Mouse (Mus musculus) CH12.LX (cell line): ENCODE measurements around the gene Anks1.

Experiments
- BHLHE40 ChIP-seq: IDR thresholded peaks from 2 replicates; pipeline ENCODE4 v1.6.1; 2011; ENCODE audit warnings: mild to moderate bottlenecking, low read depth, low read length, improper control_type of control experiment
- CTCF ChIP-seq, 2 experiments: IDR thresholded peaks in 1 of 2; conservative IDR thresholded peaks in 1 of 2; 2 replicates each; pipeline ENCODE4 v1.5.1; 2011 to 2012; ENCODE audit warnings: low read depth in 2 of 2, low read length in 2 of 2, improper control_type of control experiment in 1 of 2, inconsistent platforms in 1 of 2, mild to moderate bottlenecking in 1 of 2, moderate library complexity in 1 of 2
- ETS1 ChIP-seq: conservative IDR thresholded peaks from 2 replicates; pipeline ENCODE4 v1.6.1; 2012; ENCODE audit warnings: low read depth, mild to moderate bottlenecking, inconsistent platforms, low read length, improper control_type of control experiment, moderate library complexity
- HCFC1 ChIP-seq: IDR thresholded peaks from 2 replicates; pipeline ENCODE4 v1.6.1; 2012; ENCODE audit warnings: low read depth, mild to moderate bottlenecking, inconsistent platforms, low read length, improper control_type of control experiment
- NELFE ChIP-seq: IDR thresholded peaks from 2 replicates; pipeline ENCODE4 v1.6.1; 2011; ENCODE audit warnings: low read depth, low read length, improper control_type of control experiment
- POLR2A ChIP-seq: IDR thresholded peaks from 2 replicates; pipeline ENCODE4 v1.6.1; 2011; ENCODE audit warnings: low read depth, mild to moderate bottlenecking, improper control_type of control experiment, low read length
- RAD21 ChIP-seq: IDR thresholded peaks from 2 replicates; pipeline ENCODE4 v1.6.1; 2011; ENCODE audit warnings: low read depth, mild to moderate bottlenecking, low read length, improper control_type of control experiment, moderate library complexity
- RCOR1 ChIP-seq: conservative IDR thresholded peaks from 2 replicates; pipeline ENCODE4 v1.6.1; 2012; ENCODE audit warnings: low read depth, mild to moderate bottlenecking, inconsistent platforms, low read length, improper control_type of control experiment
- ZKSCAN1 ChIP-seq: IDR thresholded peaks from 2 replicates; pipeline ENCODE4 v1.6.1; 2012; ENCODE audit warnings: low read depth, inconsistent platforms, low read length, improper control_type of control experiment, borderline replicate concordance
- ZMIZ1 ChIP-seq: IDR thresholded peaks from 2 replicates; pipeline ENCODE4 v1.6.1; 2012; ENCODE audit warnings: low read depth, mild to moderate bottlenecking, inconsistent platforms, low read length, improper control_type of control experiment

DNA sequence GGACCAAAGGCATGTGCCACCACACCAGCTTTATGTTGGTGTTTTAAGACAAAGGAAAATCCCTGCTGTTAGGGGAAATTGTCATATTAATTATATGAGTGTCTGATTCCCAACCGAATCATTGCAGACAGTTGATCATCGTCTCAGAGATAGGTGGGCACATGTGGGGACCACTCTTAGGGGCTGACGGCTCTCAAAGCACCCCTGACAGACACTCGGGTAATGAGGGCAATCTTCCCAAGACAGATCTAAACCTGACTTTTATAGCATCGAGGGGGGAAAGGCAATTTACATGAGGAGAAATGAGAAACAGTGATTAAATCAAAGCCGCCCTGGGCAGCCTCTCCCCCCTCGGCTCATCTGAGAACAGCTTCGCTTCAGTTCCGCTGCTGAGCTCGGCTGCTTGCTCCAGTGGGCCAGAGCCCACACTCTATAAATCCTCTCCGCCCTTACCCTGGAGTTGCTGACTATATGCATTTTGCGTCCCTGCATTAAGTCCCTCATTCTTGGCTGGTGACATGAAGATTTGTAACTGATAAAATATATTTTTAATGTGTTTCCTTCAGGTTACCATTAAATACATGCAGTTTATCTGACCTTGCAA, 192.3 kb downstream of the Anks1 start:
- TF ChIP-seq POLR2A: no peak
- TF ChIP-seq CTCF (conservative IDR thresholded peaks at IDR 0.05 in 1 of 2, IDR thresholded peaks at IDR 0.05 in 1 of 2; ENCODE audit: low read depth in 2 of 2, low read length in 2 of 2): no peak
- TF ChIP-seq RCOR1: no peak
- no peak for TF ChIP-seq ZKSCAN1
- no peak for TF ChIP-seq HCFC1
- no peak for TF ChIP-seq BHLHE40
- no peak for TF ChIP-seq NELFE
- no peak for TF ChIP-seq RAD21
- no peak for TF ChIP-seq ETS1
- TF ChIP-seq ZMIZ1: no peak
